Mouse (Mus musculus) retina, postnatal 7 days (tissue): ENCODE measurements at regions not wholly inside any gene's neighbourhood (a gene's known extent, or its start where the extent isn't known, plus 50 kb on each side); places are given as distances from the start of the nearest gene placed in this dataset.

ENCODE experiments used
- DNase-seq: peaks from one replicate; pipeline ENCODE4 v3.0.0-alpha.2; 2012; ENCODE audit warnings: low read depth, low spot score

- no peak for DNase-seq
Observed at GRCm38 (mm10) chr2:50567542-50567941, 270.9 kb upstream of the Mmadhc start.

DNA sequence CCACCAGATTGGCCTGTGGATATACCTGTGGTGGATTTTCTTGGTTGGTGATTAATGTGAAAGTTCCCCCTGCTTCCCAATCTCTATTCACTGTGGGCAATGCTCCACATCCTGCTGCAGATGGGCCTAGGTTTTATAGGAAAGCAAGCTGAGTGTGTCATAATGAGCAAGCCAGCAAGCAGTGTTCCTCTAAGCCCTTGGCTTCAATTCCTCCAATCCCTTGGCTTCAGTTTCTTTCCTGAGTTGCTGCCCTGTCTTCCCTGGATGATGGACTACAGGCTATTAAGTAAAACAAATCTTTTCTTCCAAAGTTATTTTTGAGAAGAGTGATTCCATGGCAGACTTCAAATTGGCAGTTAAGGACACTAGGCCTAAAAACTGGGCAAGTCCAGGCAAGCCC, 257.4 kb upstream of the Mmadhc start:
- no peak for DNase-seq

- no peak for DNase-seq
Observed at GRCm38 (mm10) chr2:50552437-50552836, 255.8 kb upstream of the Mmadhc start.

GRCm38 (mm10) chr2:50549871-50550270, 253.3 kb upstream of the Mmadhc start:
- no peak for DNase-seq

DNA sequence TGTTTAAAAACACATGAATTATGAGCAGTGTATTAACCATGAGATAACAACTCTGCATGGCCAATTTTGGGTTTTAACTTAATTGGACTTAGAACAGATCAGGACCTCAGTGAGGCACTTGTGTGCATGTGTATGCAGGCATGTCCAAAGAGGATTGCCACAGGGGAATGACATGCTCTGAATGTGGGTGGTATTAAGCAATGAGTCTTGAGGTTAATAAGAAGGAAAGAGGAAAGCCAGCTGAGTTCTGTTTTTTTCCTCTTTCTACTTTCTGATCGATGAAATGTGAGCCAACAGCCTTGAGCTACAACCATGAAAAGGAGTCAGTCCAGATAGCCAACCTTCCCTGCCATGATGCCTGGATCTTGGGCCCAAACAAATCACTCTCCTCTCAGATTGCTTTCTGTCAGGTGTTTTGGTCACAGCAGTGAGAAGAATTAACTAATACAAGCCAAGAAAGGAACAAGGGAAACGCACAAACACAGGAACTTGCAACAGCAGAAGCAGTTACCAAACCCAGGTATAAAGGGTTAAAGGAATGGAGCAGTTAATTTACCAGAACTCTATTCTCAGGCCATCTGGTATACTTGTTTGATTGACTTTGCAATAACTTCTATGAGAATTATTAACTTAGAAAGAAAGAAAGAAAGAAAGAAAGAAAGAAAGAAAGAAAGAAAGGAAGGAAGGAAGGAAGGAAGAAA, 243.3 kb upstream of the Mmadhc start:
- DNase-seq: no peak

GRCm38 (mm10) chr2:50538068-50538467, 241.5 kb upstream of the Mmadhc start:
- DNase-seq: no peak

DNA sequence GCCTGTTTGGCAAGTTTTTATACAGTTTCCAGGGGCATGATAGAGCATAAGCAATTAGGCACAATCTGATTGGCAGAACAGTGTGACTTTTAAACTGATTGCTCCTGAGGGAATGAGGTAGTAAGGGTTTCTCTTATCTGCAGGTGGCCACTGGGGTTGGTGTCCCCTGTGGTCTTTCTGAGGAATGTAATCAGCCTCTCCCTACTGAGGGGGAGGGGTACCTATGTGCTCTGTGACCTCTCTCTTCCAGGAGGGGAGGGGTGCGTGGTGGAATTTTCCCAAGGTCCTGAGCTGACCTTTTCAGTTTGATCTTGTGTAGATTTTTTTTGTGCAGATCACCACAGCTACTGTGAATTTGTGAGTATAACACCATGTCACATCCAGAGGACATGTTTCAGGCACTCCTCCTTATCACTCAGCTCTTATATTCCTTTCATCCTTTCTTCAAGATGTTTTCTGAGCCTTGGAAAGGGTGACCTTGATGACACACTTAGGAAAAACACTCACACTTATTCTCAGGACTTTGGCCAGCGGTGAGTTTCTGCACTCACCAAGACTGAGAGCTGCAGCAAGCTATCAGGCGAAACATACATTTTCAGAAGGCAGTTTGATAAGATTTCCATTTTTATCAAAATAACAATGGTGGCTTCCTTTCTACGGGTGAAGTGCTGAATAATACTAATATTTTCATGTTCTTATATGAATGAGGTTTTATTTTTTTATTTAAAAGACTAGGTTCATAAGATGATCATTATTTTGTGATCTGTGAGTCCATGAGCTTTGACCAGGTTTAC, 238.7 kb upstream of the Mmadhc start:
- DNase-seq: no peak

- no peak for DNase-seq
Observed at GRCm38 (mm10) chr2:50533702-50534101, 237.1 kb upstream of the Mmadhc start.

DNA sequence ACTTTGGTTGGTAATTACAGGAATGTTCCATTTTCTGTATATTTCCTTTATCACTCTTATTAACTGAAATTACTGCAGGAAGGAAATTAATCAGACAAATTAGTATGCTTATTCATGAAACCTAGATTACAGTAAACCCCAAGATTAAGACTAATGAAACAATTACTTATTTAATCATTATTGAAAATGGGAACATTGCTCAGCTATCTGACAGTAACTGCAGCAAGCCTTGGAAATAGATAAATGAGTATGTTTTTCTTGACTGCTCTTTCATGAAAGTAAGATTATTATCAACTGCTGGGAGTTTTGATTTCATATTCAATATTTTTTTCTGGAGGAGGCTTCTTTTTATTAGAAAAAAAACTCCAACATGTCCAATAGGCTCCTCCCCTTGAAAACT, 230.8 kb upstream of the Mmadhc start:
- DNase-seq: no peak

- no peak for DNase-seq
Observed at GRCm38 (mm10) chr2:50524838-50525615, 228.4 kb upstream of the Mmadhc start.

GRCm38 (mm10) chr2:50520169-50520568, 223.6 kb upstream of the Mmadhc start:
- DNase-seq: no peak

- DNase-seq: no peak
Observed at GRCm38 (mm10) chr2:50519129-50519504, 222.5 kb upstream of the Mmadhc start.

DNA sequence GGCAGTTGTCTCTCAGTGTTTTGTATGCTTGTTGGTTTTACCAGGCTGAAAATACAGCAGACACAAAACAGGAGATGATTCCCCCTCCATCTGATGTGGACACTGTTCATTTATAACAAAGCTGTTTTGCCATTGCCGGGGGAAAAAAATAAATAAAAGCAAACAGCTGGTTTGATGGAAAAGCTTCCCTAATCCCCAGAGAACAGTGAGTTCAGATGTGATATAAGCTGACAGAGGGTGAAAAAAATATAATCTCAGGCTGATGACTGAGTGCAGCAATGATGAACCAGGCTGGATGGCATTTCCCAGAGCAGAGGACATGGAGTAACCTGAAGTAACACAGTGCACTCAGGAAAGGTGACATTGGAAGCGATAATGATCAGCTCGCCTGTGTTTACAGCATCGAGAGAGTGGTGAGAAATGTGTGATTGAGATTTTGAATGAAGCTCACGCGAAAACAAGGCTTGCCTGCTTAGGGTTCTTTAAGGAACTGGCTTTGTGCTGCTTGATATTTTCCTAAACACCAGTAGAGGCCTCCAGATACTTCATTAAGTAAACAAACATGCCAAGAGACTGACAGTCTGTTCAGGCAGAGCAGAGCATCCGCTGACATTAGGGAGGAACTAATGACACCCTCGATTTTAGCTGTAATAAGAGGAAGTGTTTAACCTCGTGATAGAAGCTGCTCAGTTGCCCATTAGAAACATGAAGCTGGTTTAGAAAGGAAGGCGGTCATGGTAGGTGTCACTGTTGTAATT, 221.9 kb upstream of the Mmadhc start:
- peak; percentile 14 for DNase-seq

DNA sequence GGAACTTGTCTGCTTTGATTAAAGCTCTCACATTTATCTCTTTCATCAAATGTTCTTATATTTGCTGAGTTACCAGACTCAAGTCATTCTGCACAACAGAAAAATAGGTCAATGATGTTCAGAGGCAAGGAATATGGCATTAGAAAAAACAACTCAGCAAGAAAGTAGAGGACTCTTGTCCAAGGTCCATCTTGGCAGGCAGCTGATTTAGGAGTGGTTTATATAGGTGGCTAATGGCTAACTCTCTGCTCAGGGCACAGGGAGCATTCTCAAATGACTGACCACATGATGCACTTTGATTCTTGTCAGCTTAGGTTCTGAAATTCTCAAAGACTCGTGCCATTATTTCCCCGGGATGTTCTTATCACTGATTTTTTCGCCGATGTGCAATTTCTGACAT, 216.7 kb upstream of the Mmadhc start:
- no peak for DNase-seq

DNA sequence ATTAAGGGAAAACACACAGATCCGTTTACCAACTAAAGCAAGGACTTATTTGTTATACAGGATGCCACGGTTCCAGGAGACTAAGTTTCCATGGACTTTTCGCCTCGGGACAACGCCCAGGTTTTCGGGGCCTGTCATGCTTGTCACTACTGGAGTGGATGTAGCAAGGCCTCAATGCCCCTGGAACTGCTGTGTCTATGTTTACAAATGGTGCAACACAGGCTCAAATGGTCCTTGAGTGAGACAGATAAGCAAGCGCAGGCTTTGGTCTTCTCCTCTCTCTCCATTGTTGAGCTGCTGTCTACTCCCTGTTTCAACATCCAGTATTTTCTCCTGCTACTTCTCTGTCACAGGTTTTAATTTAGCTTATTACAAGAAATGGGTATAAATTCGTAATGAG, 202.1 kb upstream of the Mmadhc start:
- DNase-seq: no peak

DNA sequence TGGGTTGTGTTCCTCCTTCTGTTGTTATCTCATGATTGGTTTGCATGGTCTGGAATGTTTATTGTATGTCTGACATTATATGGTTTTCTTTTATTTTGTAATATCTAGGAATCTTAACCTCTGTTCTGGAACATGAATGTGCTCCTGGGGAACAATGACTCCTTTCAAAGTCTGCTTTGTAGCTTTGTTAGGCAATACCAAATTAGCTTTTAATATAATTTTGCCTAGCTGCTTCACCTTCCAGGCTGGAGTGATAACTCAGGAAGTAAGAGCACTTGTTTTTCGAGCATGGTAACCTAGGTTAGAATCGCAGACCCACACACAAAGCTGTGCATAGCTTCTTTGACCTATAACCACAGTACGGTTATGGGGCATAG, 199.4 kb upstream of the Mmadhc start:
- DNase-seq: no peak

GRCm38 (mm10) chr2:50495141-50496056, 198.8 kb upstream of the Mmadhc start:
- DNase-seq: no peak

GRCm38 (mm10) chr2:50493597-50494335, 197.2 kb upstream of the Mmadhc start:
- no peak for DNase-seq

GRCm38 (mm10) chr2:50463799-50464198, 167.2 kb upstream of the Mmadhc start:
- DNase-seq: no peak

- no peak for DNase-seq
Observed at GRCm38 (mm10) chr2:50462378-50462777, 165.8 kb upstream of the Mmadhc start.
